Mouse (Mus musculus) olfactory bulb, adult 2 months (tissue): Measurements from ENCODE around the gene Hist1h2ag.
A peak's percentile ranks its signal among the peaks of the same experiment; 100 is the strongest.
"Not testable (repeated sequence)": the region's sequence is repeated elsewhere in the genome, so short reads cannot be mapped to it uniquely, and the experiment has no call there.

ENCODE experiments used
- CTCF ChIP-seq: fragments of 200-500 bp; IDR thresholded peaks from 2 replicates; pipeline ENCODE4 v1.5.1; 2012; ENCODE audit warnings: low read depth, mild to moderate bottlenecking, low read length, moderate library complexity; ENCODE audit not compliant: insufficient read depth
- POLR2A ChIP-seq: fragments of 200-500 bp; IDR thresholded peaks from 2 replicates; pipeline ENCODE4 v1.6.1; 2012; ENCODE audit warnings: mild to moderate bottlenecking, low read depth, low read length, moderate library complexity; ENCODE audit not compliant: insufficient read depth

- TF ChIP-seq CTCF: not testable (repeated sequence)
- TF ChIP-seq POLR2A: peak; percentile 87
These were observed 1.6 kb downstream of the Hist1h2ag start, which contains the start of gene Hist1h4i for GRCm38 (mm10) chr13:22041142-22041536.
